Mouse (Mus musculus): ENCODE data around the gene Hist2h2aa1. TPM values are rescaled to one million over a fixed set of nuclear protein-coding genes. Genes with fewer than 3 reads are reported as not detected.
"Not testable (repeated sequence)": the region's sequence is repeated elsewhere in the genome, so short reads cannot be mapped to it uniquely, and the experiment has no call there.

Gene Hist2h2aa1
- total RNA-seq (2021) = 10 to 100 TPM in 1 of 2 experiments, 1 to 10 TPM in 1; 3.1 to 11.1 TPM

GRCm38 (mm10) chr3:96245003-96245886, at the start of gene Hist2h2aa1:
Gene Hist2h2aa1 (plus strand): TSS chr3:96245497.
- DNase-seq = peak; percentile 89

GRCm38 (mm10) chr3:96195616-96196313, 49.5 kb upstream of the Hist2h2aa1 start:
- no peak for DNase-seq

GRCm38 (mm10) chr3:96196437-96197128, 48.7 kb upstream of the Hist2h2aa1 start:
- DNase-seq = no peak

- peak; percentile 92 to 94 for DNase-seq
Measured at GRCm38 (mm10) chr3:96197129-96197749, 48.1 kb upstream of the Hist2h2aa1 start.

- no peak for DNase-seq
Measured at GRCm38 (mm10) chr3:96198181-96198580, 47.1 kb upstream of the Hist2h2aa1 start.

GRCm38 (mm10) chr3:96198601-96199251, 46.6 kb upstream of the Hist2h2aa1 start:
- not testable (repeated sequence) for DNase-seq

GRCm38 (mm10) chr3:96199731-96200130, 45.6 kb upstream of the Hist2h2aa1 start:
- DNase-seq = no peak

GRCm38 (mm10) chr3:96207819-96208218, 37.5 kb upstream of the Hist2h2aa1 start:
- DNase-seq = no peak

- DNase-seq = no peak
Measured at GRCm38 (mm10) chr3:96209242-96209641, 36.1 kb upstream of the Hist2h2aa1 start.

- DNase-seq = peak in 1 of 2 experiments; percentile 37
Measured at GRCm38 (mm10) chr3:96219191-96219641, 26.1 kb upstream of the Hist2h2aa1 start.

GRCm38 (mm10) chr3:96219661-96220130, 25.6 kb upstream of the Hist2h2aa1 start, which contains the start of the genes Bola1 and Hist2h2ab:
Gene Bola1 (minus strand): TSS chr3:96219709.
Gene Hist2h2ab (plus strand): TSS chr3:96219865.
- peak; percentile 79 to 83 for DNase-seq

- DNase-seq = not testable (repeated sequence)
Measured at GRCm38 (mm10) chr3:96220131-96220764, 25.0 kb upstream of the Hist2h2aa1 start.

- peak; percentile 85 to 89 for DNase-seq
Measured at GRCm38 (mm10) chr3:96220765-96221639, 24.3 kb upstream of the Hist2h2aa1 start, which contains the start of the genes Hist2h2ac and Hist2h2be. Gene Hist2h2ac (minus strand): TSS chr3:96220880. Gene Hist2h2be (plus strand): TSS chr3:96221119.

GRCm38 (mm10) chr3:96221640-96222038, 23.7 kb upstream of the Hist2h2aa1 start:
- no peak for DNase-seq

- no peak for DNase-seq
Measured at GRCm38 (mm10) chr3:96222774-96223173, 22.5 kb upstream of the Hist2h2aa1 start.

GRCm38 (mm10) chr3:96225421-96225820, 19.9 kb upstream of the Hist2h2aa1 start:
- DNase-seq = no peak

- DNase-seq = no peak
Measured at GRCm38 (mm10) chr3:96226695-96227648, 18.3 kb upstream of the Hist2h2aa1 start.

- DNase-seq = no peak
Measured at GRCm38 (mm10) chr3:96228828-96229227, 16.5 kb upstream of the Hist2h2aa1 start.
